In genomic region chr7:6172006-6172649, GRCm38 (mm10) we compare ENCODE assay signal across 8 mouse cellular contexts. TPM values are rescaled to one million over a fixed set of nuclear protein-coding genes. Genes with fewer than 3 reads are reported as not detected.
DNase-seq lines count a peak whose midpoint lies in the region; ATAC-seq and TF ChIP-seq lines count a peak whose summit lies in the region.

TSS of gene Zfp444 (plus strand) at chr7:6172226.

- H3K4me2 ChIP-seq in embryonic facial prominence, embryonic 13.5 days, result peak within 1 kb of the TSS; percentile 81
- H3K4me2 ChIP-seq in limb, embryonic 12.5 days, result peak within 1 kb of the TSS; percentile 76
- peak within 1 kb of the TSS; percentile 81 for H3K4me2 ChIP-seq in midbrain, embryonic 15.5 days

- peak; percentile 94 for ATAC-seq in embryonic facial prominence, embryonic 13.5 days (ENCODE audit: insufficient number of reproducible peaks, insufficient read depth, low FRiP score, low TSS enrichment, low read depth)
- peak; percentile 99 for ATAC-seq in limb, embryonic 12.5 days (ENCODE audit: insufficient number of reproducible peaks, insufficient read depth, low FRiP score, low TSS enrichment, low read depth)
- ATAC-seq in midbrain, embryonic 15.5 days (replicated peaks), result peak; percentile 96

- H3K4me3 ChIP-seq in embryonic facial prominence, embryonic 13.5 days, result peak within 1 kb of the TSS; percentile 67
- peak within 1 kb of the TSS; percentile 63 for H3K4me3 ChIP-seq in kidney, adult 2 months (ENCODE audit: insufficient read depth, low read depth, low read length)
- peak within 1 kb of the TSS; percentile 67 for H3K4me3 ChIP-seq in limb, embryonic 12.5 days (replicated peaks)
- H3K4me3 ChIP-seq in midbrain, embryonic 15.5 days, result peak within 1 kb of the TSS; percentile 78
- H3K4me3 ChIP-seq in spleen, adult 2 months (ENCODE audit: extremely low read depth, insufficient read depth, insufficient read length), result peak within 1 kb of the TSS; percentile 87

- TF ChIP-seq POLR2A in kidney, adult 2 months (IDR thresholded peaks at IDR 0.05; ENCODE audit: low read depth, low read length), result peak; percentile 13
- peak; percentile 27; the same call in 1 of the 2 replicates for TF ChIP-seq POLR2A in spleen, adult 2 months (IDR thresholded peaks at IDR 0.05; ENCODE audit: low read depth, low read length)

- H3K4me1 ChIP-seq in embryonic facial prominence, embryonic 13.5 days, result peaks cover 6% of the 10 kb centered on the region; the same call in 1 of the 2 replicates
- H3K4me1 ChIP-seq in kidney, adult 2 months (ENCODE audit: control insufficient read depth, insufficient read depth, low read length), result peaks cover 12% of the 10 kb centered on the region; the same call in 1 of the 2 replicates
- no peaks in the 10 kb centered on the region for H3K4me1 ChIP-seq in limb, embryonic 12.5 days (replicated peaks)
- peaks cover 25% of the 10 kb centered on the region for H3K4me1 ChIP-seq in midbrain, embryonic 15.5 days
- no peaks in the 10 kb centered on the region; the same call in 1 of the 2 replicates for H3K4me1 ChIP-seq in spleen, adult 2 months (ENCODE audit: control insufficient read depth, insufficient read depth, insufficient read length)

- TF ChIP-seq CTCF in kidney, adult 2 months (conservative IDR thresholded peaks at IDR 0.05; ENCODE audit: insufficient read depth, insufficient read length, low read depth, low read length), result no peak
- TF ChIP-seq CTCF in spleen, adult 2 months (IDR thresholded peaks at IDR 0.05; ENCODE audit: extremely low read depth, insufficient read depth, insufficient read length, insufficient replicate concordance), result no peak

- H3K27ac ChIP-seq in embryonic facial prominence, embryonic 13.5 days, result peak within 1 kb of the TSS; percentile 84
- peak within 1 kb of the TSS; percentile 92 for H3K27ac ChIP-seq in kidney, adult 2 months (ENCODE audit: insufficient read depth, low read depth, low read length)
- H3K27ac ChIP-seq in limb, embryonic 12.5 days, result peak within 1 kb of the TSS; percentile 72
- H3K27ac ChIP-seq in midbrain, embryonic 15.5 days, result peak within 1 kb of the TSS; percentile 88
- peak within 1 kb of the TSS; percentile 66 for H3K27ac ChIP-seq in spleen, adult 2 months (ENCODE audit: insufficient read depth, low read length)

- peaks cover 15% of the 10 kb centered on the region for H3K36me3 ChIP-seq in embryonic facial prominence, embryonic 13.5 days
- no peaks in the 10 kb centered on the region; the same call in 1 of the 2 replicates for H3K36me3 ChIP-seq in kidney, adult 2 months (ENCODE audit: control insufficient read depth, insufficient read depth, low read length)
- H3K36me3 ChIP-seq in limb, embryonic 12.5 days, result peaks cover 14% of the 10 kb centered on the region; the same call in 1 of the 2 replicates
- no peaks in the 10 kb centered on the region for H3K36me3 ChIP-seq in midbrain, embryonic 15.5 days (replicated peaks)
- no peaks in the 10 kb centered on the region for H3K36me3 ChIP-seq in spleen, adult 2 months (ENCODE audit: control insufficient read depth, insufficient read depth, low read length)

- DNase-seq in 3134 (ENCODE audit: extremely low read depth, insufficient read length, low spot score), result peak; percentile 90
- DNase-seq in adrenal gland, postnatal 36 days, result peak; percentile 97 to 99
- DNase-seq in heart, adult 18-20 months, result peak; percentile 98 to 99
- DNase-seq in kidney, adult 2 months, result peak; percentile 99
- DNase-seq in spleen, adult 2 months (ENCODE audit: low read depth in 1 of 2, low spot score in 2 of 2), result peak; percentile 88 to 95

- H3K9ac ChIP-seq in embryonic facial prominence, embryonic 13.5 days, result peak within 1 kb of the TSS; percentile 83
- peak within 1 kb of the TSS; percentile 75 for H3K9ac ChIP-seq in limb, embryonic 12.5 days (replicated peaks)
- H3K9ac ChIP-seq in midbrain, embryonic 15.5 days, result peak within 1 kb of the TSS; percentile 74

- H3K27me3 ChIP-seq in embryonic facial prominence, embryonic 13.5 days, result no peaks in the 10 kb centered on the region
- no peaks in the 10 kb centered on the region for H3K27me3 ChIP-seq in kidney, adult 2 months (replicated peaks; ENCODE audit: control insufficient read depth, insufficient read depth, low read length)
- H3K27me3 ChIP-seq in limb, embryonic 12.5 days, result no peaks in the 10 kb centered on the region
- no peaks in the 10 kb centered on the region for H3K27me3 ChIP-seq in midbrain, embryonic 15.5 days (replicated peaks)
- H3K27me3 ChIP-seq in spleen, adult 2 months (ENCODE audit: control insufficient read depth, insufficient read depth, low read length), result no peaks in the 10 kb centered on the region

- under 1% methylated on average over 37 of the region's 37 CpGs for WGBS in embryonic facial prominence, embryonic 13.5 days
- WGBS in kidney, adult 2 months, result 1% methylated on average over 37 of the region's 37 CpGs
- WGBS in limb, embryonic 12.5 days, result under 1% methylated on average over 37 of the region's 37 CpGs
- under 1% methylated on average over 37 of the region's 37 CpGs for WGBS in midbrain, embryonic 15.5 days
- WGBS in spleen, adult 2 months, result 1% methylated on average over 37 of the region's 37 CpGs

- H3K9me3 ChIP-seq in embryonic facial prominence, embryonic 13.5 days, result no peaks in the 10 kb centered on the region
- no peaks in the 10 kb centered on the region for H3K9me3 ChIP-seq in limb, embryonic 12.5 days
- H3K9me3 ChIP-seq in midbrain, embryonic 15.5 days, result no peaks in the 10 kb centered on the region

RNA-seq across cellular contexts. Expression of gene Zfp444, which starts in this region (rescaled TPM):
- 10 to 100 TPM; 26.4 to 35.9 TPM for total RNA-seq in adrenal gland, postnatal 36 days (2021)
- polyA plus RNA-seq in embryonic facial prominence, embryonic 13.5 days (2015; fragmentation: Nextera tagmentation; extraction: Ambion mirVana), result 69.5 and 76.0 TPM in 2 replicates
- 10 to 100 TPM; 12.3 to 13.6 TPM for total RNA-seq in heart, adult 18-20 months (2021)
- 47.1 and 65.2 TPM in 2 replicates for polyA plus RNA-seq in kidney, adult 2 months (2012; rRNA removed)
- 73.5 and 81.0 TPM in 2 replicates for polyA plus RNA-seq in limb, embryonic 12.5 days (2016; fragmentation: Nextera tagmentation; extraction: Ambion mirVana)
- polyA plus RNA-seq in midbrain, embryonic 15.5 days (2015; fragmentation: Nextera tagmentation; extraction: Ambion mirVana), result 102 TPM in 2 replicates
- polyA plus RNA-seq in spleen, adult 2 months (2012; rRNA removed), result 20.2 and 29.7 TPM in 2 replicates

Comparison
In these comparisons a context has a peak if more than half of its experiments do, and no peak if none do; other contexts are left out.
1. Peak in every context shown above with its lines: DNase-seq, ATAC-seq, H3K4me3 ChIP-seq and H3K27ac ChIP-seq.